Mouse (Mus musculus) layer of hippocampus, postnatal 14 days (tissue): ENCODE data around the gene Cenpp. TPM values are rescaled to one million over a fixed set of nuclear protein-coding genes. Genes with fewer than 3 reads are reported as not detected.
"Not testable (repeated sequence)": the region's sequence is repeated elsewhere in the genome, so short reads cannot be mapped to it uniquely, and the experiment has no call there.

ENCODE experiments used
- DNase-seq, 2 experiments: peaks; one replicate each; pipeline ENCODE4 v3.0.0; 2021 to 2022; ENCODE audit warnings: low spot score in 2 of 2, mixed read lengths in 1 of 2
- total RNA-seq, 2 experiments: library from RNA; stranded (reverse); gene quantifications; 2 replicates each; pipeline ENCODE4 v1.2.3; 2021

Gene Cenpp
- total RNA-seq, 2 experiments from 2014 or later: 1.3 to 2.3 TPM

DNA sequence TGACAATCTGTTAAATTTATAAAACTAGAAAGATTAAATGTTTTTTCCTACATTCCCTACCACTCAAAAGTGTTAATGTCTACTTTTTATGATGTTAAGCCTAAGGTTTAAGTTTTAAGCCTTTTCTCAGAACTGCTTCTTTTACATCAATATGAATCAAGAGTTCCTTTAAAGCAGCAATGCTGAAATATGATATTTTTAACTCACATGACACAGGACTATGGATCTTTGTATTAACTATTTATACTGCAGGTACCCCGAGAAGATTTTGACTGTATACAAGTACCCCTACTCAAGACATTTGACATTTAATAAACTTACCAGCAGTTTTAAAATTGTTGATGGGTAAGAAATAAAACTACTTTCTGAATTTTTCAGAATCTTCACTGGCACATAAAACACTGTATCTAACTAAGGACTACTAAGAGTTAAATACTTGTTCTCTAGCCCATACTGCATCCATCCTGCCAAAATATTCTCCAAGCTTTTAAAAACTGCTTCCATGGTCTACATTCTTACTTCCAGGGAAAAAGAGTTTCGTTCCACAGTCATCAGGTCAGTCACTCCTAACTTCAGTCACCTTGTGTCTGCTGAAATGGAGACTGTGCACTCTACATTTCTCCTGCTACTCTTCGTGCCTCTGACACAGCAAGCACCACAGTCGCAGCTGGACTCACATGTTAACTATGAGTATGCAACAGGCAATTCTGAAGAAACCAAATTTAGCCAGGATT lies 43.8 kb downstream of the Cenpp start:
- no peak for DNase-seq

GRCm38 (mm10) chr13:49607714-49608113 lies 44.9 kb downstream of the Cenpp start, which contains the start of gene Ogn:
Ogn (plus strand) TSS chr13:49608046.
- peak in 1 of 2 experiments; percentile 36 for DNase-seq

DNA sequence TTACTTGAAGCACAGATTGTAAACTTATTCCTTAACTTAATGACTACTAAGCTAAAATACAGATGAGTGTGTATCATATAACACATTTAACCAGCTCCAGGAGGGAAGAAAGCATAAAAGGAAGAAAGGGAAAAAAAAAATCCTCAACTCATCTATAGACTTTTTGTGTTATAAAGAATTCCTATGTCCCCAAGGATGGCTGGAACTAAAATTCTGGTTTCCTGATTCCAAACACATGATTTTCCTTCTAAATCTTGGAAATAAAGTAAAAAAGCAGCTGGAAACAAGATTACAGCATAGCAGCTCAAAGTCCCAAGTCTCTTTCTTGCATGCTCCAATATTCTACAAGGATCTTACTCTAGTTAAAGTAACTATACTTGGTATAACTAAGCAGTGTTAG lies 49.0 kb downstream of the Cenpp start:
- DNase-seq: no peak

DNA sequence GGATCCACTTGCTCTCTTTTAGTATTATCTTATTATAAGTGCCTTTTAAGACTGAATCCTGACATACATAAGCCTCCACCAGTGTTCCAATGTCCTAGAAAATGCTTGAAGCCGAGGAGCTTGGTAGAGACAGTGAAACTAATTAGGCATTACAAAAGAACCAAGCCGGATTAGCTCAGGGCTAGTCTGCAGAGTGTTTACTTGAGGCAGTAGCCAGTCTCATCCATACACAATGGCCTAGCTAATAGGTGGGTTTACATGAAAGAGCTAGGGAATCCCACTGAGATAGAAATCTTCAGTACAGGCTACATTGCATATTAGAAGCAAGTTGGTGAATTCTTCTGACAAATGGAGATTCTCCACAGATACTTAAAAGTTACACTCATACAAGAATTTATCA lies 50.0 kb downstream of the Cenpp start:
- DNase-seq: not testable (repeated sequence)

DNA sequence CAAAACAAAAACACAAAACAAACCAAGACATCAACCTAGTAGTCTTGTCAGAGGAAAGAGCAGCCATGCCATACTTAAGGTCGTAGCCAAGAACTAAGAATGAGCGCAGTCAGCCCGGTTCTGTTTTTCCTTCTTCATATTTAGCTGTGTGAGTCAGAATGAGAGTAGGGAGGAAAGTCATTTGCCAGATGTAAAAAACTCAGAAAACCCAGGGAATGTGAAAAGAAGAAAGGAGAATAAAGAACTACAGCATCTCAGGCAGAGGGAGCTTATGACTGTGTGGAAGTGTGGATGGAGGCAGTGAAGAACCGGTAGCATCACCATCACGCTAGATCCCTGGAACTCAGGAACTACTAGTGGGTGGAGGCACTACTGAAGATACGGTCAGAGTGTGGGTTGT lies 66.5 kb downstream of the Cenpp start:
- no peak for DNase-seq

GRCm38 (mm10) chr13:49584307-49585005 lies 68.1 kb downstream of the Cenpp start:
- no peak for DNase-seq

GRCm38 (mm10) chr13:49583859-49584258 lies 68.7 kb downstream of the Cenpp start:
- DNase-seq: no peak

- no peak for DNase-seq
Observed at GRCm38 (mm10) chr13:49581541-49582530, 70.7 kb downstream of the Cenpp start, which contains the start of gene Omd. Omd (plus strand) TSS chr13:49582462.

DNA sequence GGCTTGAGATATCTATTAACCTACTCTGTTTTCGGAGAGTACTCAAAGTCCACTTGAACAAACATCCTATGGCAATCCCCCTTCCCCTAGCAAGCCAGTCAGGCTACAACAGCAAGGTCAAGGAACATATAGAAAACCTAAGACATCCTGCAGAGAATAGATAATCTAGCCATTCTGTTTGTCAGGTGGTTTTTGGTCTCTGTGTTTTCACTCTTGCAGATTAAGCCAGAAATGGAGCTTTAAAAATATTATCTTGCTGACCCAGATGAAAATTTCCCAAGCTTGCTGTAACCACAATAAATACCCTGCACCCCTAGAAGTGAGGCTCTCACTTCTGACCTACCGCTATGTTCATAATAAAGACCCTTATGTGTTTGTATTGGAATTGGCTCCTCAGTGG lies 81.2 kb downstream of the Cenpp start:
- no peak for DNase-seq

GRCm38 (mm10) chr13:49570371-49570770 lies 82.2 kb downstream of the Cenpp start:
- DNase-seq: no peak

GRCm38 (mm10) chr13:49564347-49564746 lies 88.2 kb downstream of the Cenpp start:
- DNase-seq: no peak

DNA sequence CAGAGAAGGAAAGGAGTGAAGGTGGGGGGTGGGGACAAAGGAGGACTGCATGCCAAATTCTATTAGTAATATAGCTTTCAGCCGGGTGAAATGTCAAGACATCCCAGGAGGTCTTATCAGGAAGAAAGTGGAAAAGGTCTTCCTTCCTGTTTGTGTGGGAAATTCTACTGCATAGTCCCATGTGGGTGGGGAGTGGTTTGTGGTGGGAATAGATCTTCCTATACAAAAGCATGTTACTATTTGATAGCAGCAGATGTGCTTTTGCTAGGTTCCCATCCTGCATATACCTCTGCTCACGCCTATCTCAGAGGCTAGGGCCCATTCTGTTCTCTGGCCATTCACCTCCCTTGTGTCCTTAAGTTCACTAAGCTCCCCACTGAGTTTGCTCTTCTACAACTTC lies 91.7 kb downstream of the Cenpp start:
- DNase-seq: no peak

GRCm38 (mm10) chr13:49559185-49559584 lies 93.4 kb downstream of the Cenpp start:
- no peak for DNase-seq

DNA sequence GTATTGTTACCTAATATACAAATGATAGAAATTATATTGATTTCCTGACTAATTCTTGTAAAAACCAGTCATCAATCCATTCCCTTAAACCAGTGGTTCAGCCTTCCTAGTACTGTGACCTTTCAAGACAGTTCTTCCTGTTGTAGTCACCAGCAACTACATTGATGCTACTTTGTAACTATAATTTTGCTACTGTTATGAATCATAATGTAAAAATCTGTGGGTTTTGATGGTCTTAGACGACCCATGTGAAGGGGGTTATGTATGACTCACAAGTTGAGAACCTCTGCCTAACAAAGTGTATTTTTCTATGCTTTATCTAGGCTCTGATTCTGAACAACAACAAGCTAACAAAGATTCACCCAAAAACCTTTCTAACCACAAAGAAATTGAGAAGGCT lies 95.7 kb downstream of the Cenpp start:
- no peak for DNase-seq

DNA sequence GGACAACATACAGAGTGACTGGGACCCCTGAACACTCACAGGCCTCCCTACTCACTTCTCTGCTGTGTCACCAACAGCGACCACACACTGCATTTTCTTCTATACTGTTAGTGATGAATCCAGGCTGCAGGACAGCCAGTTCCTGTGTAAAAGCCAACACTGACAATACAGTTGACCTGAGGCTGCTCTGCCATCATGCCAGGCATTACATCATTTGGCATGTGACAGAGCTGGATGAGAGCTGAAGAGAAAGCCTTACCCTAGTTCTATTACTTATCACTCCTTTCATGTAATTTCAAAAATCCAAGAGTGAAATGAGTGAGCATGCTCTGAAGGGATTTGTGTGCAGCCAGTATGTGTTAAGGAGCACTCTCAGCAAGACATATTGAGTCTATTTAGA lies 96.4 kb downstream of the Cenpp start:
- no peak for DNase-seq

DNA sequence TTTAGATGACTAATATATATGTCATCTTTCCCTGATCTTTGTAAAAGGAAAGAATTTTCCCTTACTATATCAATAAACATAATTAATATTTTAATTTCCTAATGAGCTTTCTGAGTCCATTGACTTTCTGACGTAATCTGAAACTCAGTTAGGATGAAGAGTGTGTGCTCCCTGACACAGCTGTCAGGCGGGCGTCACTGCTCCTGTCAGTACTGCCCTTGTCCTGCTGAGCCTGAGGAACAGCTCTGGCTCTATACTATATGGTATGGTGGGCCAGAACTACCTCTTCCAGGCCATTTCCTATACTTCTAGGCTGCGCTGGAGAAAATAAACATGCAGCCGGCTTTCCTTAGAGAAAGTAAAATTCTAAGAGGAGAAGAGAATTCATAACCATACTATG lies 98.1 kb downstream of the Cenpp start:
- no peak for DNase-seq

- DNase-seq: no peak
Observed at GRCm38 (mm10) chr13:49549616-49550015, 103.0 kb downstream of the Cenpp start.

- no peak for DNase-seq
Observed at GRCm38 (mm10) chr13:49547563-49548150, 104.9 kb downstream of the Cenpp start.

DNA sequence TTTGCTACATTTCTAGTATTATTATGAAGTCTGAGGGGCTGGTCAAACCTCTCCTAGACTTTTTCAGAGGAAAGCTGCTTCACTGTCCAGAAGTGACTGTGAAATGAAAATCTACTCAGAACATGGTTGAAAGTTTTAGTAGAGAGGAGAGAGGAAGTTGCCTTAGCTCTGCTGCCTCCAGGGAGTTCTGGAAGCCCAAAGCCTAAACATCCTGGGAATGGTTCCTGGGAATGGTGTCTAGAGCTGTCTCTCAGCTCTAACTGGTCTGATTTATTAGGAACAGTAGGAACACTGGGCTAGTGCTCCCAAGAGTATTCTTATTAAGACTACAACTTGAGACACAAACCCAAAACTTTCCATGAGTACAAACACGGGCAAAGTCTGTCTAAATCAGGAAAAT lies 106.1 kb downstream of the Cenpp start:
- no peak for DNase-seq

DNA sequence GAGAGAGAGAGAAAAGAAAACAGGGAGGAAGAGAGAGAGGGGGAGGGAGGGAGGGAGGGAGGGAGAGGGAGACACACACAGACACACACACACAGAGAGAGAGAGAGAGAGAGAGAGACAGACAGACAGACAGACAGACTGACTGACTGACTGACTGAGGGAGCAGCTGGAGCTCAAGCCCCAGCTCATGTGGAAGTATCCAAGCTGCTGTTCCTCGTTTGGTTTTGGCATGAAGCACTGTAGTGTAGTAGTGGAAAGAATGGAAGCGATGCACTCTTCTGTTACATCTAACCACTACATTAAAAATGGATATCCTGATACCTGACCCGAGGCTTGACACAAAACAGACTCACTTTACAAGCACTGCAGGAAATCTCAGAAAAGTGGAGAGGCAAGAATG lies 106.9 kb downstream of the Cenpp start:
- DNase-seq: no peak

- DNase-seq: no peak
Observed at GRCm38 (mm10) chr13:49544279-49544678, 108.3 kb downstream of the Cenpp start, which contains the start of gene Aspn. Aspn (plus strand) TSS chr13:49544443.
